ENCODE assay signal across 8 mouse cellular contexts in the genomic region with DNA sequence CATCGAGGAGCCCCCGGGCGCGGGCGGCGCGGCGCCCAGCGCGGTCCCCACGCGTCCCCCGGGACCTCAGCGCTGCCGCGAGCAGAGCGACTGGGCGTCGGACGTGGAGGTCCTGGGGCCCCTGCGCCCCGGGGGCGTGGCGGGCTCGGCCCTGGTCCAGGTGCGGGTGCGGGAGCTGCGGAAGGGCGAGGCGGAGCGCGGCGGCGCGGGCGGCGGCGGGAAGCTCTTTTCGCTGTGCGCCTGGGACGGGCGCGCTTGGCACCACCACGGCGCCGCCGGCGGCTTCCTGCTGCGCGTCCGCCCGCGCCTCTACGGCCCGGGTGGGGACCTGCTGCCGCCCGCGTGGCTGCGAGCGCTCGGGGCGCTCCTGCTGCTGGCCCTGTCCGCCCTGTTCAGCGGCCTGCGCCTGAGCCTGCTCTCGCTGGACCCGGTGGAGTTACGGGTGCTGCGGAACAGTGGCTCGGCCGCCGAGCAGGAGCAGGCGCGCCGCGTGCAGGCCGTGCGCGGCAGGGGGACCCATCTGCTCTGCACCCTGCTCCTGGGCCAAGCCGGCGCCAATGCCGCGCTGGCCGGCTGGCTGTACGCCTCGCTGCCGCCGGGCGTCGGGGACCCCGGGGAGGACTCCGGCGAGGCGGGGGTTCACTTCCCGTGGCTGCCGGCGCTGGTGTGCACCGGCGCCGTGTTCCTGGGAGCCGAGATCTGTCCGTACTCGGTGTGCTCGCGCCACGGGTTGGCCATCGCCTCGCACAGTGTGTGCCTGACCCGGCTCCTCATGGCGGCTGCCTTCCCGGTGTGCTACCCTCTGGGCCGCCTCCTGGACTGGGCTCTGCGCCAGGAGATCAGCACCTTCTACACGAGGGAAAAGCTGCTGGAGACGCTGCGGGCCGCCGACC. TPM values are rescaled to one million over a fixed set of nuclear protein-coding genes. Genes with fewer than 3 reads are reported as not detected.
DNase-seq lines count a peak whose midpoint lies in the region; ATAC-seq lines count a peak whose summit lies in the region.

No protein-coding gene starts in this region.

- intact Hi-C loops in heart, postnatal 25 days (cut with DNase I): no loop called here

- WGBS in heart, embryonic 10.5 days: 2% methylated on average over 116 of the region's 118 CpGs
- under 1% methylated on average over 106 of the region's 118 CpGs for WGBS in forebrain, embryonic 15.5 days
- under 1% methylated on average over 102 of the region's 118 CpGs for WGBS in intestine, embryonic 14.5 days
- under 1% methylated on average over 118 of the region's 118 CpGs for WGBS in limb, embryonic 12.5 days

- no peak for DNase-seq in heart, embryonic 10.5 days (ENCODE audit: low spot score)
- no peak for DNase-seq in heart, postnatal 25 days (ENCODE audit: low spot score)
- DNase-seq in cerebellum, adult 11-12 months: peak; percentile 83
- DNase-seq in intestine, embryonic 14.5 days (ENCODE audit: low spot score): peak; percentile 79
- peak; percentile 55 for DNase-seq in retina, embryonic 14.5 days (ENCODE audit: low spot score)
- no peak for DNase-seq in B cell, adult 2 months

- no peaks in the 10 kb centered on the region for H3K36me3 ChIP-seq in heart, embryonic 10.5 days
- H3K36me3 ChIP-seq in forebrain, embryonic 15.5 days: no peaks in the 10 kb centered on the region
- H3K36me3 ChIP-seq in intestine, embryonic 14.5 days (ENCODE audit: control insufficient read depth, insufficient read depth, low read length): no peaks in the 10 kb centered on the region
- no peaks in the 10 kb centered on the region for H3K36me3 ChIP-seq in limb, embryonic 12.5 days

- H3K4me2 ChIP-seq in forebrain, embryonic 15.5 days (replicated peaks): peak overlapping the region; percentile 98
- H3K4me2 ChIP-seq in intestine, embryonic 14.5 days (ENCODE audit: low read length): peak overlapping the region; percentile 99
- H3K4me2 ChIP-seq in limb, embryonic 12.5 days: peak overlapping the region; percentile 100

- H3K4me1 ChIP-seq in heart, embryonic 10.5 days: peaks cover 20% of the 10 kb centered on the region
- H3K4me1 ChIP-seq in forebrain, embryonic 15.5 days: peaks cover 24% of the 10 kb centered on the region
- peaks cover 4% of the 10 kb centered on the region; the same call in 1 of the 2 replicates for H3K4me1 ChIP-seq in intestine, embryonic 14.5 days (replicated peaks; ENCODE audit: control insufficient read depth, insufficient read depth, low read length)
- peaks cover 17% of the 10 kb centered on the region for H3K4me1 ChIP-seq in limb, embryonic 12.5 days (replicated peaks)

- peak overlapping the region; percentile 75 for H3K4me3 ChIP-seq in heart, embryonic 10.5 days
- H3K4me3 ChIP-seq in forebrain, embryonic 15.5 days: peak overlapping the region; percentile 67
- peak overlapping the region; percentile 60 for H3K4me3 ChIP-seq in intestine, embryonic 14.5 days (ENCODE audit: low read depth, low read length)
- peak overlapping the region; percentile 79 for H3K4me3 ChIP-seq in limb, embryonic 12.5 days (replicated peaks)

- peaks cover 62% of the 10 kb centered on the region for H3K27me3 ChIP-seq in heart, embryonic 10.5 days (ENCODE audit: insufficient read depth, poor library complexity, severe bottlenecking)
- H3K27me3 ChIP-seq in forebrain, embryonic 15.5 days: peaks cover 14% of the 10 kb centered on the region; the same call in 1 of the 2 replicates
- H3K27me3 ChIP-seq in intestine, embryonic 14.5 days (replicated peaks; ENCODE audit: control insufficient read depth, insufficient read depth, low read length): peaks cover 53% of the 10 kb centered on the region
- H3K27me3 ChIP-seq in limb, embryonic 12.5 days: peaks cover 53% of the 10 kb centered on the region

- ATAC-seq in forebrain, embryonic 15.5 days (replicated peaks): peak; percentile 57
- peak; percentile 57 for ATAC-seq in intestine, embryonic 14.5 days (replicated peaks; ENCODE audit: low FRiP score, low TSS enrichment, low read depth)
- ATAC-seq in limb, embryonic 12.5 days (ENCODE audit: insufficient number of reproducible peaks, insufficient read depth, low FRiP score, low TSS enrichment, low read depth): 0 out of 2 replicates have a peak, but pooled peaks have one; percentile 57

- H3K27ac ChIP-seq in heart, embryonic 10.5 days: peak overlapping the region; percentile 77
- H3K27ac ChIP-seq in forebrain, embryonic 15.5 days (replicated peaks): peak overlapping the region; percentile 76
- no peak overlapping the region for H3K27ac ChIP-seq in intestine, embryonic 14.5 days (ENCODE audit: low read depth)
- H3K27ac ChIP-seq in limb, embryonic 12.5 days: no peak overlapping the region

- H3K9ac ChIP-seq in forebrain, embryonic 15.5 days (replicated peaks): peak overlapping the region; percentile 70
- peak overlapping the region; percentile 48 for H3K9ac ChIP-seq in intestine, embryonic 14.5 days (ENCODE audit: low read length)
- H3K9ac ChIP-seq in limb, embryonic 12.5 days (replicated peaks): peak overlapping the region; percentile 62

- H3K9me3 ChIP-seq in heart, embryonic 10.5 days: no peaks in the 10 kb centered on the region
- no peaks in the 10 kb centered on the region for H3K9me3 ChIP-seq in forebrain, embryonic 15.5 days
- H3K9me3 ChIP-seq in intestine, embryonic 14.5 days (ENCODE audit: control insufficient read depth, low read length): no peaks in the 10 kb centered on the region
- no peaks in the 10 kb centered on the region for H3K9me3 ChIP-seq in limb, embryonic 12.5 days

RNA-seq across cellular contexts. Expression of gene Cnnm1, which starts 0.8 kb away (rescaled TPM):
- 0.12 and 0.14 TPM in 2 replicates for polyA plus RNA-seq in heart, embryonic 10.5 days (2016; fragmentation: Nextera tagmentation; extraction: Ambion mirVana)
- total RNA-seq in heart, postnatal 25 days (2021): under 1 TPM; 0.06 to 0.08 TPM
- polyA plus RNA-seq in forebrain, embryonic 15.5 days (2015; fragmentation: Nextera tagmentation; extraction: Ambion mirVana): 1.2 and 1.3 TPM in 2 replicates
- 0.45 and 0.98 TPM in 2 replicates for polyA plus RNA-seq in intestine, embryonic 14.5 days (2014; fragmentation: Nextera tagmentation; extraction: Ambion mirVana)
- 0.36 and 0.43 TPM in 2 replicates for polyA plus RNA-seq in limb, embryonic 12.5 days (2016; fragmentation: Nextera tagmentation; extraction: Ambion mirVana)

RNA-seq across cellular contexts. Expression of gene Hpse2, which starts 52.9 kb away (rescaled TPM):
- polyA plus RNA-seq in heart, embryonic 10.5 days (2016; fragmentation: Nextera tagmentation; extraction: Ambion mirVana): 0.04 and 0.29 TPM in 2 replicates
- total RNA-seq in heart, postnatal 25 days (2021): under 1 TPM; 0.08 to 0.31 TPM
- 0.05 and 0.22 TPM in 2 replicates for polyA plus RNA-seq in forebrain, embryonic 15.5 days (2015; fragmentation: Nextera tagmentation; extraction: Ambion mirVana)
- 20.3 and 24.2 TPM in 2 replicates for polyA plus RNA-seq in intestine, embryonic 14.5 days (2014; fragmentation: Nextera tagmentation; extraction: Ambion mirVana)
- 10.1 and 10.4 TPM in 2 replicates for polyA plus RNA-seq in limb, embryonic 12.5 days (2016; fragmentation: Nextera tagmentation; extraction: Ambion mirVana)

Comparison
In these comparisons a context has a peak if more than half of its experiments do, and no peak if none do; other contexts are left out.
1. DNase-seq: peak in cerebellum, adult 11-12 months (single experiment), intestine, embryonic 14.5 days (single experiment) and retina, embryonic 14.5 days (single experiment); none in heart, embryonic 10.5 days (single experiment), heart, postnatal 25 days (single experiment) and B cell, adult 2 months (0 of 2).
2. H3K27ac ChIP-seq: peak in heart, embryonic 10.5 days (single experiment) and forebrain, embryonic 15.5 days (single experiment); none in intestine, embryonic 14.5 days (single experiment) and limb, embryonic 12.5 days (single experiment).
3. Peak in every context shown above with its lines, with median percentiles within 50 percentile points of each other: H3K4me3 ChIP-seq, ATAC-seq, H3K4me2 ChIP-seq and H3K9ac ChIP-seq.